Mouse (Mus musculus) adrenal gland, adult 18-20 months (tissue): ENCODE results near the gene Qrfp. TPM values are rescaled to one million over a fixed set of nuclear protein-coding genes. Genes with fewer than 3 reads are reported as not detected.

ENCODE experiments used
- DNase-seq, 2 experiments: peaks; one replicate each; pipeline ENCODE4 v3.0.0; 2021 to 2022; ENCODE audit warnings: low spot score in 2 of 2
- long read RNA-seq, 2 experiments: library from polyadenylated mRNA; stranded (forward); transcript quantifications; one replicate each; pipeline ENCODE4 v2.0.0; 2021
- total RNA-seq, 2 experiments: library from RNA; stranded (reverse); gene quantifications; 1 replicate in 1 of 2; 2 replicates in 1 of 2; pipeline ENCODE4 v1.2.3; 2021

Qrfp gene
- total RNA-seq, result not detected
- long read RNA-seq, experiment 1, result 0 reads
- long read RNA-seq, experiment 2, result 0 reads

GRCm38 (mm10) chr2:31810444-31810843 lies at the start of gene Qrfp:
TSS of gene Qrfp (minus strand) at chr2:31810580.
- DNase-seq, result no peak

- DNase-seq, result no peak
Measured at GRCm38 (mm10) chr2:31858500-31858899, 48.1 kb upstream of the Qrfp start.

- no peak for DNase-seq
Measured at GRCm38 (mm10) chr2:31857180-31857579, 46.8 kb upstream of the Qrfp start.

GRCm38 (mm10) chr2:31855991-31856390 lies 45.6 kb upstream of the Qrfp start:
- no peak for DNase-seq

GRCm38 (mm10) chr2:31850141-31850540 lies 39.8 kb upstream of the Qrfp start:
- no peak for DNase-seq

GRCm38 (mm10) chr2:31847908-31848307 lies 37.5 kb upstream of the Qrfp start:
- no peak for DNase-seq

GRCm38 (mm10) chr2:31846692-31847660 lies 36.6 kb upstream of the Qrfp start:
- DNase-seq, result no peak

GRCm38 (mm10) chr2:31845896-31846691 lies 35.7 kb upstream of the Qrfp start, which contains the start of gene Fibcd1:
TSS of gene Fibcd1 (minus strand) at chr2:31846005.
- DNase-seq, result no peak

- no peak for DNase-seq
Measured at GRCm38 (mm10) chr2:31845512-31845895, 35.1 kb upstream of the Qrfp start.

- no peak for DNase-seq
Measured at GRCm38 (mm10) chr2:31844729-31845136, 34.4 kb upstream of the Qrfp start.

- no peak for DNase-seq
Measured at GRCm38 (mm10) chr2:31838868-31839267, 28.5 kb upstream of the Qrfp start.

GRCm38 (mm10) chr2:31836985-31837384 lies 26.6 kb upstream of the Qrfp start:
- DNase-seq, result no peak

- DNase-seq, result no peak
Measured at GRCm38 (mm10) chr2:31836091-31836490, 25.7 kb upstream of the Qrfp start.

- no peak for DNase-seq
Measured at GRCm38 (mm10) chr2:31828311-31828825, 18.0 kb upstream of the Qrfp start.

- DNase-seq, result no peak
Measured at GRCm38 (mm10) chr2:31827877-31828276, 17.5 kb upstream of the Qrfp start.

- DNase-seq, result no peak
Measured at GRCm38 (mm10) chr2:31826094-31827085, 16.0 kb upstream of the Qrfp start.

- no peak for DNase-seq
Measured at GRCm38 (mm10) chr2:31825469-31825911, 15.1 kb upstream of the Qrfp start.

- DNase-seq, result no peak
Measured at GRCm38 (mm10) chr2:31823933-31824730, 13.8 kb upstream of the Qrfp start.
